Mouse (Mus musculus): ENCODE measurements around the gene Ddo. TPM values are rescaled to one million over a fixed set of nuclear protein-coding genes. Genes with fewer than 3 reads are reported as not detected.

Ddo gene
- polyA plus RNA-seq, 1 experiment from 2014 or later = 0.18 TPM

DNA sequence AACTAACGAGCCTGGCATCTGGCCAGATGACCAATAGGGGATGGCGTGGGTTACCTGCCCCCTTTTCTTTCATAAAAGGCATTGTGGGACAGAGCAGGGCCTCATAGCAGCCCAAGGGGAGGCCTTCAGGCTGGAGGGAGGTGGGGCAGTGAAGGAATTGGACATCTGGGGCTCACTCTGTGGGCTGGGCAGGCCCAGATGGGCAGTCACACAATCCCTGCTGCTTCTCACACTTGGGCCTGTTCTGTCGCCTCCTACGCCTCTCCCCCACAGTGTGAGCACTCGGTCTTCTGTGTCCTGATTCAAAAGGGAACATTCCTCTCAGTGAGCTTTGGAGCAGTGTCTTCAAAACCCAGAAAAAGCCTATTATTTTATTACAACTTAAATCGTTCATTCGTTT is 8.5 kb downstream of the Ddo start:
- 56% methylated on average over 7 of the region's 7 CpGs for WGBS
- ATAC-seq (ENCODE audit: low FRiP score, low read depth) = no peak
- peaks cover 16% of the 10 kb centered on the region for H3K27me3 ChIP-seq
- no peak overlapping the region for H3K4me3 ChIP-seq
- no peak overlapping the region for H3K27ac ChIP-seq (replicated peaks)
- H3K36me3 ChIP-seq = no peaks in the 10 kb centered on the region
- no peak overlapping the region for H3K9ac ChIP-seq (replicated peaks)
- no peak overlapping the region for H3K4me2 ChIP-seq (replicated peaks)
- no peaks in the 10 kb centered on the region for H3K9me3 ChIP-seq
- H3K4me1 ChIP-seq = peaks cover 14% of the 10 kb centered on the region

DNA sequence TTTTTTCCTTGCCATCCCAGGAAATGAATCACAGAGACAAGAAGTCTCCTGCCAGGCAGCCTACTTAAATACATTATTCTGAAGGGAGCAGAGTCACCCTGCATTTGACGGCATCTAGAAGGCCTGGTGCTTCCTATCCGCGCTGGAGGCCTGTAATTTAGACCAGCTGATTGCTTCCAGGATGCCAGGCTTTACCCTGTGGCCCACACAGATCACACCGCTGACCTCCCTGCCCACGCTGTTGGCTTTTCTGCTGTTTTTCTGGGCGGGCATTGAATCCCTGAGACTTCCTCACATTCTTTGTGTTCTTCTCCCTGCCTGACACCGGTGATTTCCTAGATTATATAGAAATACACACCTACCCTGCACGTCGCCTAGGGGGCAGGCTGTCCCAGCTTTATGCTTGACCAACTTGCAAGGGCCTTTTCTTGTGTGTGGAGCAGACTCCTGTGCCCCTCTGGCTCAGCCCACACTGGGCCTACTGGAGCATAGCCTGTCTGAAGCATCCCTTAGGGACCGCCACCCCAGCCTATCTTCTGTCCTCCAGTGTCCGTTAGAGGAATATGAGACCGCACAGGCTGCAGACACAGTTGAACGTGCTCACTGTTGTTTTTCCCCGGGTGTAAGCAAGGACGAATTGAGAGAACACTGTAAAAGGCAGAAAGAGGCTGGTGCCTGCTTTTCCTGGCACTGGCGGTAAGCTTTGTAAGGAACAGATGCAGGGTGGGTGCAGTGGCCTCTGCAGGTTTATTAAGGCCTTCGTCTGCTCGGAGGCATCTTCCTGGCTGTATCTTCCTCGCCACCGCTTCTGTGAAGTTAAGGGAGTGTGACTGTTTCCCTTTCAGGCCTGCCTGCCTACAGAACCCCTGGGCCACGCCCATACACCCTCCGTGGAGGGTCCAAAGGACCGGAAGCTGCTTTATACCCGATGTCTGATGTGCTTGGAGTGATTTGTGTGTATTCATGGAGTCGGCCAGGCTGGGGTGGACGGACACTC is 9.3 kb downstream of the Ddo start:
- peaks cover 16% of the 10 kb centered on the region for H3K27me3 ChIP-seq
- H3K27ac ChIP-seq (replicated peaks) = no peak overlapping the region
- H3K9me3 ChIP-seq = no peaks in the 10 kb centered on the region
- peak; percentile 66 for ATAC-seq (ENCODE audit: low FRiP score, low read depth)
- WGBS = 59% methylated on average over 26 of the region's 26 CpGs
- H3K9ac ChIP-seq (replicated peaks) = no peak overlapping the region
- no peak overlapping the region for H3K4me2 ChIP-seq (replicated peaks)
- H3K4me3 ChIP-seq = no peak overlapping the region
- H3K36me3 ChIP-seq = no peaks in the 10 kb centered on the region
- H3K4me1 ChIP-seq = peaks cover 14% of the 10 kb centered on the region

DNA sequence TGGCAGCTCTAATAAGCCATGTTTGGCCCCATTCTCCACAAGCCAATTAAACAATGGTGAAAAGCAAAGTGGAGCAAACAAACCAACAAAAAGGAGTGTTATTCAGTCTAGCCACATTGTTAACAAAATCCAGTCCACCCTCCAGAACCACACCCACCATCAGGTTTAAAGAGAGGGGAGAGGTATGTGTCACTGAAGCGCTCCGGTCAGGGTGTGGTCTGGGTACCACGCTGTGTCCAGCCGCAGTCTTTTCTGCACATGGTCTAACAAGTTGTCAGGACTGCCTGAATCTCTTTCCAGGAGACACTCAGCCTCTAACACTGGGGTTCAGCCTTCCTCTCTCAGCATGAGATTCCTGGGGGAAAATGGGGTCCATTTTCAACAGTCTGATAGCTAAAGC is 10.6 kb downstream of the Ddo start:
- H3K27ac ChIP-seq (replicated peaks) = no peak overlapping the region
- peaks cover 19% of the 10 kb centered on the region for H3K27me3 ChIP-seq
- H3K4me3 ChIP-seq = no peak overlapping the region
- H3K4me2 ChIP-seq (replicated peaks) = no peak overlapping the region
- no peaks in the 10 kb centered on the region for H3K36me3 ChIP-seq
- peaks cover 14% of the 10 kb centered on the region for H3K4me1 ChIP-seq
- no peak for ATAC-seq (ENCODE audit: low FRiP score, low read depth)
- no peak overlapping the region for H3K9ac ChIP-seq (replicated peaks)
- no peaks in the 10 kb centered on the region for H3K9me3 ChIP-seq
- 93% methylated on average over 4 of the region's 4 CpGs for WGBS

DNA sequence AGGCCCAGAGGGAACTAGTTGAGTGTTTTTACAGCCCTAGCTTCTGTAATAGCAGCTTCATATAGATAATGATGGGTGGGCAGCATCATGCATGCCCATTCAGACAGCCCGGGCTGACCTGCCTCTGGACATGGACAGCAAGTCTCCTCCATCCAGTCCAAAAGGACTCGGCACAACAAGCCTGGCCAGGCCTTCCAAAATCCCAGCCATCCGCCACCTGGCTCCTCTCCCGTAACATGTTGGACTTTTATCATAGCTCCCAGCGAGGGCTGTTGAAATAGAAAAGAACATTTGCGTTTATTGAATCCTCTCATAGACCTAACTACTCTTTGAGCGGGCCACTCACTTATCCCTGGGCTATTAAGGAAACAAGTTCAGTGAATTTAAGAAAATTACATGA is 12.1 kb downstream of the Ddo start:
- no peaks in the 10 kb centered on the region for H3K36me3 ChIP-seq
- peaks cover 14% of the 10 kb centered on the region for H3K4me1 ChIP-seq
- H3K4me3 ChIP-seq = no peak overlapping the region
- H3K4me2 ChIP-seq (replicated peaks) = no peak overlapping the region
- WGBS = 92% methylated on average over 7 of the region's 7 CpGs
- H3K27me3 ChIP-seq = peaks cover 26% of the 10 kb centered on the region
- ATAC-seq (ENCODE audit: low FRiP score, low read depth) = no peak
- no peak overlapping the region for H3K27ac ChIP-seq (replicated peaks)
- peaks cover 7% of the 10 kb centered on the region for H3K9me3 ChIP-seq
- no peak overlapping the region for H3K9ac ChIP-seq (replicated peaks)

DNA sequence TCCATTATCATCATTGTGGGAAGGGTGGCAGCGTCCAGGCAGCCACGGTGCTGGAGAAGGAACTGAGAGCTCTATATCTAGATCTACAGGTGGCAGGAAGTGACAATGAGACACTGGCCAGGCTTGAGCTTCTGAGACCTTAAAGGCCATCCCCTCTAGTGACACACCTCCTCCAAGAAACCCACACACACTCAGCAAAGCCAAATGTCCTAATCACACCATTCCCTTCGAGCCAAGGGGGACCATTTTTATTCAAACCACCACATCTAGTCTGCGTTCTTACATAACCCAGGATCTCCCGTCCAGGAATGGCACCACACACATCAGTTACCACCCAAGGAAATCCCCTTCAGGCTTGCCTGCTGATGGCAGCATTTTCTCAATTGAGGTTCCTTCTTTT is 13.3 kb downstream of the Ddo start:
- Histone ChIP-seq H3K27me3 (peaks cover 26% of the 10 kb centered on the region), H3K36me3 (no peaks in the 10 kb centered on the region), H3K27ac (replicated peaks) (no peak overlapping the region), H3K9me3 (peaks cover 7% of the 10 kb centered on the region), H3K4me1 (peaks cover 14% of the 10 kb centered on the region), H3K4me3 (no peak overlapping the region), H3K9ac (replicated peaks) (no peak overlapping the region), H3K4me2 (replicated peaks) (no peak overlapping the region)
- no peak for ATAC-seq (ENCODE audit: low FRiP score, low read depth)
- WGBS = 87% methylated on average over 5 of the region's 5 CpGs

DNA sequence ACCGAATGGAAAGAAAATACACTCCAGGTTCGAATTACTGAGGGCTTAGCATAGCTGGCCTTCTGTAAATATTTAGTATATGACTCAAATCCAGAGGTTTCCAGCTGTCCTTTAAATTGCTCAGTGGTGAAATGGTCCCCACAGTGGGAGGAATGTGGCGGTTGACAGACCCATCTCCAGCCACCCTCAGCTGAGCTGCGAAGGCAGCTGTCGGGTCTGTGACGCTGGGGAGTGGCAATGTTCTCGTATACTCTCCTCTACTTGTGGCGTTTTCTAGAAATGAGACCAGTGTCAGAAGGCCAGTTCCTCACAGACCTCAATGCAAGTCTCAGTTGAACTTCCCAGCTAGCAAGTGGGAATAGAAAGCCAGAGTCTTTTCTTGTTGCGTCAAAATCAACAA is 14.6 kb downstream of the Ddo start:
- ATAC-seq (ENCODE audit: low FRiP score, low read depth) = no peak
- H3K9me3 ChIP-seq = peaks cover 7% of the 10 kb centered on the region
- peaks cover 25% of the 10 kb centered on the region; the same call in 1 of the 2 replicates for H3K27me3 ChIP-seq
- no peak overlapping the region for H3K4me2 ChIP-seq (replicated peaks)
- no peak overlapping the region for H3K27ac ChIP-seq (replicated peaks)
- no peak overlapping the region for H3K9ac ChIP-seq (replicated peaks)
- no peak overlapping the region for H3K4me3 ChIP-seq
- 79% methylated on average over 9 of the region's 9 CpGs for WGBS
- no peaks in the 10 kb centered on the region for H3K36me3 ChIP-seq
- H3K4me1 ChIP-seq = peaks cover under 1% of the 10 kb centered on the region; the same call in 1 of the 2 replicates

DNA sequence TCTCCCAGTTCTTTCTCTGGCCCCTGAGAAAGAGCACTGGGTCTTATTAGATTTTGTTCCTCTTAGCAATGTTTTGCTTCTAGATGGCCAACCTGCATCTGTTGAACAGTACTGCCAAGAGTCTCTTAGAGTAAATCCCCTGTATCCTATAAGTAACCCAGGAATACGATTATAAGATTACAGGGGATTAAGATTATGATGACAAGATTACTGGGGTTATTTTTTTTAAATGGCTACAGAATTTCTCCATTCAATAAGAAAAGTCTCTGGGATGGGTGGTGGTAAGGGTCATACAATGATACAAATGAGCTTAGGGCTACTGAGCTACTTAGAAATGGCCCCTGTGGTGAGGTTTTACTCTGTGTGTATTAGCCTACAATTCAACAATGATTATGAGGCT is 15.5 kb downstream of the Ddo start:
- no peak for ATAC-seq (ENCODE audit: low FRiP score, low read depth)
- H3K4me1 ChIP-seq = no peaks in the 10 kb centered on the region

DNA sequence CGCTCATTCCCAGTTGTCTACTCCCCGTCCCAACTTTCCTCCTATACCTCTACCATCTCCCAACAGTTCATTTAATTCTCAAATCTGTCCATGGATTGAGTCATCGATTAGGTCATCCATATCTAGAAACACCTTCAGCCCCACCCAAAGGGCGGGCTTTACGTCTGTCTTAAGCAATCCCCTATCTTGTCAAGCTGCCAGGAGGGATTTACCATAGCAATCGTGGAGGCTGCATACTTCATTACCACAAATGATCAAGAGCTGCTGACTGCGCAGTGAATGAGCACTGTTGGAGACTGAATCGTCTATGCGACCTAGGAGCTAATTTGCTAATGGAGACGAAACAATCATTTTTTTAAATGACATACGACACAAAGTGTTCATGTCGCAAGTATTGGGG is 19.0 kb downstream of the Ddo start:
- Histone ChIP-seq H3K36me3 (no peaks in the 10 kb centered on the region), H3K27ac (replicated peaks) (no peak overlapping the region), H3K4me3 (no peak overlapping the region), H3K27me3 (0 out of 2 replicates have a peak, but pooled peaks cover 11% of the 10 kb centered on the region), H3K4me2 (replicated peaks) (no peak overlapping the region), H3K9ac (replicated peaks) (no peak overlapping the region), H3K4me1 (peaks cover 8% of the 10 kb centered on the region), H3K9me3 (peaks cover 7% of the 10 kb centered on the region)
- WGBS = 89% methylated on average over 12 of the region's 12 CpGs
- no peak for ATAC-seq (ENCODE audit: low FRiP score, low read depth)

More for the DNA sequence above, 15.5 kb downstream of the Ddo start:
- Histone ChIP-seq H3K9me3 (peaks cover 7% of the 10 kb centered on the region), H3K27ac (replicated peaks) (no peak overlapping the region), H3K4me2 (replicated peaks) (no peak overlapping the region), H3K36me3 (no peaks in the 10 kb centered on the region), H3K27me3 (0 out of 2 replicates have a peak, but pooled peaks cover 19% of the 10 kb centered on the region), H3K4me3 (no peak overlapping the region), H3K9ac (replicated peaks) (no peak overlapping the region)
- 75% methylated on average over 1 of the region's 1 CpGs for WGBS

DNA sequence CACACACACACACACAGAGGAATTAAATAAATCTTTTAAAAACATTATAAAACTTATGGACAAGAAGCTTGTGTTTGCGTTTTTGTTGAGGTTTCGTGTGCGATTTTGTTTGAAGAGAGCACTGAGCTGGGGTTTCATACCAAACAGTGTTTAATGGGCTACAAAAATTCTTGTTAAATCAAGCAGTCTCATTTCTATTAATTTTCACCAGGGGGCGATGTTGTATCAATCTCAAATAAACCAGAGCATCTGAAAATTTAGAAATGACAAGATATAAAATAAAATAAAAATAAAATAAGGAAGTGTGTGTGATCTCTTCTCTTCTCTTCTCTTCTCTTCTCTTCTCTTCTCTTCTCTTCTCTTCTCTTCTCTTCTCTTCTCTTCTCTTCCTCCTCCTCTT is 19.8 kb downstream of the Ddo start:
- H3K27ac ChIP-seq (replicated peaks) = no peak overlapping the region
- no peak overlapping the region for H3K4me2 ChIP-seq (replicated peaks)
- no peaks in the 10 kb centered on the region for H3K36me3 ChIP-seq
- H3K9ac ChIP-seq (replicated peaks) = no peak overlapping the region
- no peak overlapping the region for H3K4me3 ChIP-seq
- 35% methylated on average over 4 of the region's 4 CpGs for WGBS
- peaks cover 7% of the 10 kb centered on the region for H3K9me3 ChIP-seq
- H3K4me1 ChIP-seq = peaks cover 13% of the 10 kb centered on the region
- no peak for ATAC-seq (ENCODE audit: low FRiP score, low read depth)
- H3K27me3 ChIP-seq = 0 out of 2 replicates have a peak, but pooled peaks cover 11% of the 10 kb centered on the region

DNA sequence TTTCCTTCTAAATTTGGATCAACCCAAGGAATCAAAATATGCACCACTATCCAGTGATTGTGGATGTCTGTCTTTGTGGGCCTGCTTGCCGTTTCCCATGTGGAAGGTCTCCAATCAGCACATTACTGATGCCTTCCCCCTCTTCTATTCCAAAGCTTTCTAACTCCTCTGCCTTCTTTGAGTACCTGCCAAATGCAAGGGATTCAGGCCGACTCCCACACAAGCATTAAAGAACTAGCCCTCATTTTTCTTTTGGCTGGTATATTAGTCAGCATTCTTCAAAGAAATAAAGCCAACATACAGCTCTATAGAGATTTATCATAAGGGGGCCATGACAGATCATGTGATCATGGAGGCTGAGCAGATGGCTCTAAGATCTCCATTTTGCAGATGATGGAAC is 21.9 kb downstream of the Ddo start:
- WGBS = 88% methylated on average over 2 of the region's 2 CpGs
- Histone ChIP-seq H3K36me3 (no peaks in the 10 kb centered on the region), H3K4me1 (peaks cover 13% of the 10 kb centered on the region), H3K9me3 (no peaks in the 10 kb centered on the region), H3K27ac (replicated peaks) (no peak overlapping the region), H3K9ac (replicated peaks) (no peak overlapping the region), H3K27me3 (0 out of 2 replicates have a peak, but pooled peaks cover 1% of the 10 kb centered on the region), H3K4me2 (replicated peaks) (no peak overlapping the region), H3K4me3 (no peak overlapping the region)
- ATAC-seq (ENCODE audit: low FRiP score, low read depth) = no peak

DNA sequence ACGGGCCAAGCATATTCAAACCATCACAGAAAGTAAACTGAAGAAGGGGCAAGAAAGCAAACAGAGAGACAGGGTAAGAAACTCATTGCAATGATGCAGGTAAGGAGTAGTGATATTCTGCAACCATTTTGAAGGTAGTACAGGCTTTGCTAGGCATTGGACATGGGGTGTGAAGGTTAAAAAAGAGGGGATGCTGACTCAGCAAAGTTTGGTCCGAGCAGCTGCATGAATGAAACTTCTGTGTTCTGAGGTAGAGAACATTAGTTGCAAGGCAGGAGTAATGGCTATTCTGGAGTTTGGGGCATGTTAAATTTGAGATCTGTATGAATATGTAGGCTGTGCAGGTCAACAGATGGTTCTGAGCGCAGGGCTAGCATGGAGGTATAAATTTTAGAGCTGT is 35.5 kb downstream of the Ddo start:
- Histone ChIP-seq H3K4me3 (no peak overlapping the region), H3K9me3 (no peaks in the 10 kb centered on the region), H3K4me1 (no peaks in the 10 kb centered on the region), H3K4me2 (replicated peaks) (no peak overlapping the region), H3K27ac (replicated peaks) (no peak overlapping the region), H3K9ac (replicated peaks) (no peak overlapping the region), H3K36me3 (no peaks in the 10 kb centered on the region), H3K27me3 (no peaks in the 10 kb centered on the region)
- ATAC-seq (ENCODE audit: low FRiP score, low read depth) = no peak
- WGBS = 86% methylated on average over 3 of the region's 3 CpGs

DNA sequence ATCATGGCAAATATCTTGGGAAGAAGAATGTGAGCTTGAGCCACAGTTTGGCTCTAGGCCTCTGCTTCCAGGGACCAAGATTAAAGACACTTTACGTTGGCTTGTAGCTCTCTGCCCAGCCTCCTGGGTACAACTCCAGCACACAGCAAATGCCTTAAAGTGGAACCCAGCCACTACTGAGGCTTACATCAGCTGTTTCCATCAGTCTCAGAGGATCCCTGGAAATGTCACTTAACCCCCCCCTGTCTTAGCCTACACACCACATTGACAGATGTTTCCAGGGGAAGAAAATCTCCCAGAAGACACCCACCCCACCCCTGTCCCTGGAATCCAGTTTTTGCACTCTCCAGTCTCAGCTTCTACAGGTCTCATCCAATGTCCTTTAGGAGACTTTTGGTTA is 37.1 kb downstream of the Ddo start:
- Histone ChIP-seq H3K36me3 (no peaks in the 10 kb centered on the region), H3K4me2 (replicated peaks) (no peak overlapping the region), H3K9ac (replicated peaks) (no peak overlapping the region), H3K27ac (replicated peaks) (no peak overlapping the region), H3K27me3 (no peaks in the 10 kb centered on the region), H3K4me1 (no peaks in the 10 kb centered on the region), H3K4me3 (no peak overlapping the region), H3K9me3 (no peaks in the 10 kb centered on the region)
- no peak for ATAC-seq (ENCODE audit: low FRiP score, low read depth)
- 95% methylated on average over 1 of the region's 1 CpGs for WGBS
